Mouse (Mus musculus) CD8-positive naive resting alpha-beta T cell, adult 2 months (primary cell): ENCODE results near the gene Gm28047.

ENCODE experiments used
- DNase-seq, 2 experiments: peaks; one replicate each; pipeline ENCODE4 v3.0.0; 2022; ENCODE audit warnings: low read depth in 2 of 2, low spot score in 2 of 2

Gene Gm28047

GRCm38 (mm10) chr15:102501084-102501814 is 123.6 kb downstream of the Gm28047 start:
- no peak for DNase-seq

GRCm38 (mm10) chr15:102500479-102500878 is 124.4 kb downstream of the Gm28047 start:
- DNase-seq: no peak

- DNase-seq: no peak
Observed at GRCm38 (mm10) chr15:102499851-102500250, 125.0 kb downstream of the Gm28047 start.

DNA sequence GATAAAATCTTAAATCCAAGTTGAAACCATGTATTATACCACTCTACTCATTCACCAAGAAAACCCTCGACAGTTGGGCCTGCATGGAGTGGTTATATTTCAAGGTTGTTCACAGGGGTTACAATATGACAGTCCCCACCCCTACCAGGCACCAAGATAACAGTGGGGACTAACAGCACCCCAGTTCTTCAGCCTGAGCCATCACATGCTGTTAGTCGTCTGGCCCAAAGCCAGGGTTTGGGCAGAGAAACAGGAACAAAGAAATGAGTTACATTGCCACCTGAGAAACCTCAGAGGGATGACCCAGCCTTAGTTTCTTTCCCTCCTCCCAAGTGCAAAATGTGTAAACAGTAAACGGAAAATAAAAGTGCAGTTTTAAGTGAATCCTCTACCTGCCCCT is 125.5 kb downstream of the Gm28047 start:
- DNase-seq: no peak

GRCm38 (mm10) chr15:102498322-102498721 is 126.5 kb downstream of the Gm28047 start:
- no peak for DNase-seq

GRCm38 (mm10) chr15:102487664-102488063 is 137.2 kb downstream of the Gm28047 start:
- DNase-seq: no peak

DNA sequence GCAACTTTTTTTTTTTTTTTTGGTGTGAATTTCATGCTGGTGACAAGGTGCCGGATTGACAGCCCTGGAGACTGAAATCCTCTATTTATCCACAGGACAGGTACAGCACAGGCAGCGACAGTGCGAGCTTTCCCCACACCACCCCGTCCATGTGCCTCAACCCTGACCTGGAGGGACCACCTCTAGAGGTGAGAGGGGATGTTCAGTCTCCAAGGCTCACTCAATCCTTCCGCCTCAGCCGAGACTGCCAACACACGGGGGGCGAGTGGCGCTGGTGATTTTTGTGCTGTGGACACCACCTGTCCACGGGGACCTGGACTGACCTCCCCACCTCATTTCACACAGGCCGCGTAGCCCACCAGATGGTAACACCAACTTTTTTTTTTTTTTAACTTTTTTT is 139.0 kb downstream of the Gm28047 start:
- no peak for DNase-seq

GRCm38 (mm10) chr15:102483136-102483535 is 141.7 kb downstream of the Gm28047 start:
- no peak for DNase-seq

DNA sequence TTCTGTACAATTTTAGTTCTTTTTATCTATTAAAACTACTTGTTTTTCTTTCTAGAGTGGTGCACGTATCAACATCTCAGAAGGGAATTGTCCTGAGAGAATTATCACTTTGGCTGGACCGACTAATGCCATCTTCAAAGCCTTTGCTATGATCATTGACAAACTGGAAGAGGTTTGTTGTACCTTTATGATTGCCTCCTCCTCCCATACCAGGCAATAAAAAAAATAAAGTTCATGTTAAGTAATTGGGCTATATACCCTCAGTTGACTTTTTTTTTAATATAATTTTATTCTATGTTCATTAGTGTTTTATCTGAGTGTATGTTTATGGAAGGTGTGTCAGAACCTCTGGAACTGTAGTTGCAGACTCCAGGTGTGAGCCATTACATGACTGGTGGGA is 150.3 kb downstream of the Gm28047 start:
- DNase-seq: no peak
